ENCODE assay signal across 27 mouse cellular contexts in genomic region chrX:13688356-13688755, GRCm38 (mm10). TPM values are rescaled to one million over a fixed set of nuclear protein-coding genes. Genes with fewer than 3 reads are reported as not detected.
A peak's percentile ranks its signal among the peaks of the same experiment; 100 is the strongest.
DNase-seq lines count a peak whose midpoint lies in the region; ATAC-seq and TF ChIP-seq lines count a peak whose summit lies in the region.
"Had no signal": no experiment of that assay in that cellular context is flagged by ENCODE, and none has a peak within 500 bp of the region (broad histone marks: within the 10 kb centered on the region; RNA-seq: fewer than 3 reads in every experiment).

No protein-coding gene starts in this region.

- H3K4me1 ChIP-seq in hindbrain, embryonic 11.5 days (replicated peaks; ENCODE audit: control insufficient read depth, insufficient read depth, low read length): no peaks in the 10 kb centered on the region
- H3K4me1 ChIP-seq in hindbrain, embryonic 10.5 days (replicated peaks): 0 out of 2 replicates have a peak, but pooled peaks cover 3% of the 10 kb centered on the region
- H3K4me1 ChIP-seq in midbrain, embryonic 13.5 days (replicated peaks): 0 out of 2 replicates have a peak, but pooled peaks cover 3% of the 10 kb centered on the region
- no peaks in the 10 kb centered on the region for H3K4me1 ChIP-seq in midbrain, embryonic 16.5 days (ENCODE audit: control insufficient read depth, insufficient read depth, low read length)
- H3K4me1 ChIP-seq: embryonic facial prominence, embryonic 12.5 days; heart, embryonic 12.5 days; limb, embryonic 10.5 days; stomach, embryonic 15.5 days had no signal

- no peak overlapping the region for H3K27ac ChIP-seq in hindbrain, embryonic 11.5 days (ENCODE audit: low read depth, low read length)
- H3K27ac ChIP-seq in hindbrain, embryonic 10.5 days: no peak overlapping the region
- peak overlapping the region; percentile 19; the same call in 1 of the 2 replicates for H3K27ac ChIP-seq in midbrain, embryonic 13.5 days
- H3K27ac ChIP-seq in midbrain, embryonic 16.5 days (ENCODE audit: low read length): no peak overlapping the region
- H3K27ac ChIP-seq in left cerebral cortex, adult 2 months: peak overlapping the region; percentile 13; the same call in 1 of the 2 replicates
- H3K27ac ChIP-seq: embryonic facial prominence, embryonic 12.5 days; limb, embryonic 10.5 days; stomach, embryonic 15.5 days had no signal

- H3K9me3 ChIP-seq in hindbrain, embryonic 11.5 days (ENCODE audit: control insufficient read depth, low read length): no peaks in the 10 kb centered on the region
- H3K9me3 ChIP-seq in hindbrain, embryonic 10.5 days: no peaks in the 10 kb centered on the region
- H3K9me3 ChIP-seq in midbrain, embryonic 13.5 days: no peaks in the 10 kb centered on the region
- H3K9me3 ChIP-seq in midbrain, embryonic 16.5 days (replicated peaks; ENCODE audit: control insufficient read depth, low read length, poor library complexity, severe bottlenecking): no peaks in the 10 kb centered on the region
- H3K9me3 ChIP-seq: embryonic facial prominence, embryonic 12.5 days; heart, embryonic 12.5 days; limb, embryonic 10.5 days; stomach, embryonic 15.5 days had no signal

- H3K9ac ChIP-seq in hindbrain, embryonic 11.5 days (ENCODE audit: low read depth, low read length): no peak overlapping the region
- H3K9ac ChIP-seq in midbrain, embryonic 13.5 days (replicated peaks): no peak overlapping the region
- H3K9ac ChIP-seq in midbrain, embryonic 16.5 days (ENCODE audit: low read depth, low read length): no peak overlapping the region
- H3K9ac ChIP-seq: embryonic facial prominence, embryonic 12.5 days; heart, embryonic 12.5 days; liver, postnatal 0 days; stomach, embryonic 15.5 days had no signal

- no peaks in the 10 kb centered on the region for H3K36me3 ChIP-seq in hindbrain, embryonic 11.5 days (ENCODE audit: control insufficient read depth, insufficient read depth, low read length)
- no peaks in the 10 kb centered on the region for H3K36me3 ChIP-seq in hindbrain, embryonic 10.5 days
- no peaks in the 10 kb centered on the region for H3K36me3 ChIP-seq in midbrain, embryonic 13.5 days
- H3K36me3 ChIP-seq in midbrain, embryonic 16.5 days (ENCODE audit: control insufficient read depth, insufficient read depth, low read length): no peaks in the 10 kb centered on the region
- H3K36me3 ChIP-seq: embryonic facial prominence, embryonic 12.5 days; heart, embryonic 12.5 days; limb, embryonic 10.5 days; stomach, embryonic 15.5 days had no signal

- ATAC-seq in hindbrain, embryonic 11.5 days (ENCODE audit: low FRiP score): peak; percentile 51; the same call in 1 of the 2 replicates
- no peak; the same call in 1 of the 2 replicates for ATAC-seq in midbrain, embryonic 13.5 days
- no peak for ATAC-seq in midbrain, embryonic 16.5 days
- ATAC-seq: forebrain, embryonic 14.5 days; liver, postnatal 0 days had no signal

- DNase-seq in hindbrain, embryonic 11.5 days (ENCODE audit: low spot score): peak; percentile 2
- no peak for DNase-seq in hindbrain, embryonic 10.5 days (ENCODE audit: low spot score)
- peak; percentile 77 for DNase-seq in brain, adult 2 months (ENCODE audit: low read depth, low spot score)
- DNase-seq in left cerebral cortex, adult 2 months (ENCODE audit: extremely low spot score in 1 of 2, low spot score in 2 of 2): peak in 1 of 2 experiments; percentile 13
- no peak for DNase-seq in c-Kit-positive CD71-positive TER-119-positive erythroid progenitor cells, embryonic 14.5 days (ENCODE audit: low spot score)
- DNase-seq: adrenal gland, postnatal 25 days; B cell, adult 2 months; cerebellum, adult 2 months; heart, adult 11 months; heart, postnatal 14 days; kidney, adult 18-20 months; kidney, postnatal 10 days; liver, postnatal 0 days; lung, postnatal 10 days; midbrain, embryonic 14.5 days; thymus, adult 2 months had no signal

- intact Hi-C loops in left cerebral cortex, adult 2 months (cut with DNase I): loop anchor here (10.0 kb wide), 2 partner anchors 224 to 404 kb away; partner anchors contain the start of genes Ddx3x and Nyx

- no peak overlapping the region for H3K4me2 ChIP-seq in hindbrain, embryonic 11.5 days (replicated peaks; ENCODE audit: low read depth, low read length)
- H3K4me2 ChIP-seq in midbrain, embryonic 13.5 days (replicated peaks): no peak overlapping the region
- H3K4me2 ChIP-seq in midbrain, embryonic 16.5 days (ENCODE audit: low read length): no peak overlapping the region
- H3K4me2 ChIP-seq: embryonic facial prominence, embryonic 12.5 days; heart, embryonic 12.5 days; stomach, embryonic 15.5 days had no signal

- H3K27me3 ChIP-seq in hindbrain, embryonic 11.5 days (ENCODE audit: control insufficient read depth, insufficient read depth, low read length): no peaks in the 10 kb centered on the region
- H3K27me3 ChIP-seq in hindbrain, embryonic 10.5 days (ENCODE audit: insufficient read depth, poor library complexity, severe bottlenecking): no peaks in the 10 kb centered on the region
- H3K27me3 ChIP-seq in midbrain, embryonic 13.5 days: no peaks in the 10 kb centered on the region
- H3K27me3 ChIP-seq in midbrain, embryonic 16.5 days (ENCODE audit: control insufficient read depth, insufficient read depth, low read depth, low read length): no peaks in the 10 kb centered on the region
- H3K27me3 ChIP-seq: embryonic facial prominence, embryonic 12.5 days; heart, embryonic 12.5 days; stomach, embryonic 15.5 days had no signal

- TF ChIP-seq CTCF in left cerebral cortex, adult 2 months (IDR thresholded peaks at IDR 0.05): no peak

- WGBS in hindbrain, embryonic 11.5 days: 81% methylated on average over 2 of the region's 2 CpGs
- 53% methylated on average over 2 of the region's 2 CpGs for WGBS in hindbrain, embryonic 10.5 days
- WGBS in midbrain, embryonic 13.5 days: 55% methylated on average over 2 of the region's 2 CpGs
- WGBS in midbrain, embryonic 16.5 days: 37% methylated on average over 2 of the region's 2 CpGs

- H3K4me3 ChIP-seq in hindbrain, embryonic 11.5 days (ENCODE audit: low read depth, low read length): no peak overlapping the region
- H3K4me3 ChIP-seq in hindbrain, embryonic 10.5 days: no peak overlapping the region
- H3K4me3 ChIP-seq in midbrain, embryonic 13.5 days (replicated peaks): no peak overlapping the region
- H3K4me3 ChIP-seq in midbrain, embryonic 16.5 days (ENCODE audit: low read depth, low read length): no peak overlapping the region
- no peak overlapping the region for H3K4me3 ChIP-seq in left cerebral cortex, adult 2 months
- H3K4me3 ChIP-seq: embryonic facial prominence, embryonic 12.5 days; heart, embryonic 12.5 days; limb, embryonic 10.5 days; stomach, embryonic 15.5 days had no signal

RNA-seq across cellular contexts. Expression of gene Gpr82, which starts 27.2 kb away (rescaled TPM):
- polyA plus RNA-seq in hindbrain, embryonic 11.5 days (2014; fragmentation: Nextera tagmentation; extraction: Ambion mirVana): 0.45 and 0.57 TPM in 2 replicates
- 0.26 and 0.52 TPM in 2 replicates for polyA plus RNA-seq in hindbrain, embryonic 10.5 days (2016; fragmentation: Nextera tagmentation; extraction: Ambion mirVana)
- 0.44 and 1.1 TPM in 2 replicates for polyA plus RNA-seq in midbrain, embryonic 13.5 days (2015; fragmentation: Nextera tagmentation; extraction: Ambion mirVana)
- polyA plus RNA-seq in midbrain, embryonic 16.5 days (2015; fragmentation: Nextera tagmentation; extraction: Ambion mirVana): 0.33 and 0.45 TPM in 2 replicates
- total RNA-seq in left cerebral cortex, adult 2 months (2021): not detected
- total RNA-seq: adrenal gland, postnatal 25 days; gastrocnemius, adult 8-10 months; heart, postnatal 14 days; layer of hippocampus, adult 8-10 months; liver, adult 2 months; megakaryocyte progenitor cell, adult 5-6 weeks had no signal
- polyA plus RNA-seq: cerebellum, adult 2 months; liver, adult 2 months; liver, postnatal 0 days had no signal

RNA-seq across cellular contexts. Expression of gene Gpr34, which starts 56.5 kb away (rescaled TPM):
- 2.9 and 3.4 TPM in 2 replicates for polyA plus RNA-seq in hindbrain, embryonic 11.5 days (2014; fragmentation: Nextera tagmentation; extraction: Ambion mirVana)
- 1.0 and 2.2 TPM in 2 replicates for polyA plus RNA-seq in hindbrain, embryonic 10.5 days (2016; fragmentation: Nextera tagmentation; extraction: Ambion mirVana)
- polyA plus RNA-seq in midbrain, embryonic 13.5 days (2015; fragmentation: Nextera tagmentation; extraction: Ambion mirVana): 2.7 and 3.0 TPM in 2 replicates
- 2.6 and 2.9 TPM in 2 replicates for polyA plus RNA-seq in midbrain, embryonic 16.5 days (2015; fragmentation: Nextera tagmentation; extraction: Ambion mirVana)
- 10 to 100 TPM in 1 of 2 experiments, 1 to 10 TPM in 1; 7.6 to 10.5 TPM for total RNA-seq in left cerebral cortex, adult 2 months (2021)
- polyA plus RNA-seq: liver, adult 2 months had no signal

Comparison
In these comparisons a context has a peak if more than half of its experiments do, and no peak if none do; other contexts are left out.
1. DNase-seq: peak in hindbrain, embryonic 11.5 days (single experiment) and brain, adult 2 months (single experiment); none in hindbrain, embryonic 10.5 days (single experiment) and c-Kit-positive CD71-positive TER-119-positive erythroid progenitor cells, embryonic 14.5 days (single experiment).
2. H3K27ac ChIP-seq: peak in midbrain, embryonic 13.5 days (single experiment) and left cerebral cortex, adult 2 months (single experiment); none in hindbrain, embryonic 11.5 days (single experiment), hindbrain, embryonic 10.5 days (single experiment) and midbrain, embryonic 16.5 days (single experiment).